Mouse (Mus musculus): ENCODE measurements around the gene Tk2.

Tk2 gene

DNA sequence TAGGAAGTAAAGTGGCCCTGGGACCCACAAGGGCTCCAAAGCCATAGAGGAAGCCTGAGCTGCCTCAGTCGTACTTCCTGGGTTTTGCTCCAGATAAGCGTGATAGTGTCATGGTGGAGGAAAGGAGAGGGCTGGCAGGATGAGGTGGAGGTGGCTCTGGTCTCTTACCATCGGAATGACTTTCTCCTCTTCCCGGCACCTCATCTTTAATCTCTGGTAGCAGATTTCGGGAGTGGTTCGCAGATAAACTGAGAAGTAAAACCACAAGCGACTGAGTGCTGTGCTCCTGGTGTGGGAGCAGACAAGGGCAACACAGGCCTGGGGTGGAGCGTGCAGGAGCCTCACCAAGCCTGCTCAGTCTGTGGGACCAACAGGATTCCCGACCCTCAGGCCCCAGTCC is 18.0 kb downstream of the Tk2 start:
- in situ Hi-C loops (cut with MboI, MseI): loop anchor here in 1 of 2 experiments (5.0 kb wide), 1 partner anchor 412 kb away; the partner anchor contains the start of gene Ciao2b

DNA sequence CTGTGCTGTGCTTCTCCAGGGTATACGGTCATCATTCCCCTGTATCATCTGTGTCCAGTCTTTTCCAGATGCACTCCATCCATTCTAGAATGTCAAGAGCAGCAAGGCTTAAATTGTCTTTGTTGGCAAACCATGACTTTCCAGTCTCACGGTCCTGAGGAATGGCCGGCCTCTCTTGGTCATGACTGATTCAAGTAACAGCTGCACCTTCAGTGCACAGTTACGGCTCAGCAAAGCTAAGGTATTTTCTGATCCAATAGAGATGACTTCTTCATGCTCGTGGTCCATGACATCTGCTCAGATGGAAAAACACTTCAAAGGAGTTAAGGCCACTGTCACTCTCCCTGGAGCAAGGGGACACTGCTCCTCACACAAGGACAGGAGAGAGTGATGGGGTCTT is 21.3 kb downstream of the Tk2 start:
- in situ Hi-C loops (cut with MboI, MseI): no loop called here

DNA sequence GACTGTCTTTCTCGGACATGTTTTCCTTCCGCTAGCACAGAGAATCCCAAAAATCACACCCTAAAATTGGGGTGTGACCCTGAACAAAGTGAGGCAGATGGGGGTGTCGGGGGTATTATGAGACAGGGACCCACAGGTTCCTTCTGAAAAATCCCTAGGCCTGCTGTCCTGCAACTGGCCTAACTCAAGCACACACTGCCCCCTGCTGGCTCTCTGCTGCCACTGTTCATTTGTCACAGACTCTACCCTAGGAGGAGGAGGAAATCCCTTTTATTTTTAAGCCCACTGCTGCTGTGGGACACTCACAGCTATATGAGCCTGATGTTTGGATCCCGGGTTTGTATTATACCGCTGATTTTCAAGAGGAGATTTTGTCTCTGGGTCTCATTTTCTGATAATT is 28.6 kb downstream of the Tk2 start:
- in situ Hi-C loops (cut with MboI, MseI): loop anchor here in 1 of 2 experiments (5.0 kb wide), 2 partner anchors 73 to 123 kb away; no protein-coding TSS in a partner anchor

DNA sequence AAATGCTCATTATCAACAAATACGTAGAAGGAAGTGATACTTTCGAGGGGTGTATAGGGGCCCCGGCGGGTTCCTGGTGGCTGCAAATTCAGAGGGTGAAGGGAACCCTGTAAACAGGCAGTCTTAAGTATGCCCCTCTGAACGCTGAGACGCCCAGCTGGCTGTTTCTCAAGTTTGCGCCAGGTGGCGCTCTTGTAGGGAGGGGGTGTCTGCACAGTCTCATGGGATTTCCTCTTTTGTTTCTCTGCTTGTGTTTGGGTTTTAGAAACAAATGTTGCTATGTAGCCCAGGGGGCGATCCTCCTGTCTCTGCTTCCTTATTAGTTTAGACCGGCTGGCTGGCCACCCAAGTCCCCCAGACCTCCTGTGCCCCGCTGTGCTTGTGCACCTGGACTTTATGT is 29.3 kb downstream of the Tk2 start:
- in situ Hi-C loops (cut with MboI, MseI): no loop called here

DNA sequence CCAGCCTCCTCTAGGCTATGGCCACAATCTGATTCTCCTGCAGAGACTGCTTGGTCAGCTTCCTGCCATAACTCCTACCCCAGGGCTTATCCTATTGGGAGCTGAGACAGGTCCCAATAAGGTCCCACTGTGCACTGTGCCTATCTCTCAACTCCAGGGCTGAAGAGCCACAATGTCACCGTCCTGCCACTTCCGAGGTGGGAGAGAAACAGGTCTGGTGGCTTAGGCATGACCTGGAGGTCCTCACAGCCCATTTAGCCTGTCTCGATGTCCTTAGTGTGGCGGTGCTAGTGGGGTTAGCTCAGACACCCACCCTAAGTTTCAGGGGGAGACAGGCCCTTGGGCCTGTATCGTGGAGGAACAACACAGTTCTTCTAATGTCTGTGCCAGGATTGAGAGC is 30.8 kb downstream of the Tk2 start:
- in situ Hi-C loops (cut with MboI, MseI): no loop called here

DNA sequence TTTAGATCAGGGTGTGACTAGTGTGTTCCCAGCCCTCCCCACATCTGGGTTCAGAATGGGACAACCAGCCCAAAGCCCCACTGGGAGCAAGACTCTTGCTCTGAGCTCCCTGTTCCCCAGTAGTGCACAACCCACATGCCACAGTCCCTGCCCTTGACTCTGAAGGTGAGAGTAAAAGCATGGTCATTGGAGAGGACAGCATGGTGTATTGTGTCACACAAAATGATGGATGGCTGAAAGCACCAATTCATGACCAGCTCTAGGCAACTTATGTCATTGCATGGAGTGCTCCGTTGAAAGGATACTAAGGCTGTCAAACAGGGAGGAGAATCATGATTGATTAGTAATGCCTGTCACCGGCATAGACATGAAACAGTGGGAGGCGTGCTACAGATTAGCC is 43.1 kb downstream of the Tk2 start:
- in situ Hi-C loops (cut with MboI, MseI): loop anchor here in 1 of 2 experiments (10.0 kb wide), 1 partner anchor 720 kb away; the partner anchor contains the start of gene Ces2e

DNA sequence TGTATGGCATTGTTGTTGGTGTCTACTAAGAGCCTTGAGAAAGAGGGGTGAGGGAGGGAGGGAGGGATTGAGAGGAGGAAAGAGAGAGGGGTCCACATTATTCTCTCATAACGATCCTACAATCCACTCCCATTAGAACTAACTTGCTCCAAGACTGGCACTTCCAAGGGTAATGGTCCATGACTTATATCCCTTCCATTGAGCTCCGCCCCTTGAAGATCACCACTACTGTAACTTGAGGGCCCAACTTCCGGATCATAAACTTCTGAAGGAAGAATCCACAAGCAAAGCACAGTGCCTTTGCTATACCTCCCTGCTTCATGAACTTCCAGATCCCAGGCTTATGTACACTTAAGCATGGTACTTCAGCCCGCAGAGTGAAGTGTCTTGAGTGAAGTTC is 46.0 kb downstream of the Tk2 start:
- in situ Hi-C loops (cut with MboI, MseI): loop anchor here in 1 of 2 experiments (10.0 kb wide), 1 partner anchor 722 kb away; the partner anchor contains the start of gene Ces2e

DNA sequence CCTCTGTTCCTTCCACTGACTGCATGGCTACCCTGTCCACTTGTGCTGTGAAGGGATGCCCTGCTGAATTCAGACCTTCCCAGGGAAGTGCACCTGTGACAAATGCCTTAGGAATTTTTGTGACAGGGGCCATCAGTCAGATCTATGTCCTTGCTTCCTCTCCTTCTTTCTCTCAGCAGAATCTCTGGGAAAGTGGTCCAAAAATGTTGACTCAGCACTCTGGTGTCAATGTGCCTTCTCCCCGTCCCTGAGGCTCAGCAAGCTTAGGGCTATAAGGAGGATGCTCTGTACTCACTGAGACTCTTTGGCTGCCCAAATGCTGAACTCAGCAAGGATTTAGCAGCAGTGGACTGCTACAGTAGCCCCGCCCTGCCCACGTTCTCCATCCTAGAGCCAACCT is 46.7 kb downstream of the Tk2 start:
- in situ Hi-C loops (cut with MboI, MseI): loop anchor here in 1 of 2 experiments (10.0 kb wide), 1 partner anchor 723 kb away; the partner anchor contains the start of gene Ces2e

DNA sequence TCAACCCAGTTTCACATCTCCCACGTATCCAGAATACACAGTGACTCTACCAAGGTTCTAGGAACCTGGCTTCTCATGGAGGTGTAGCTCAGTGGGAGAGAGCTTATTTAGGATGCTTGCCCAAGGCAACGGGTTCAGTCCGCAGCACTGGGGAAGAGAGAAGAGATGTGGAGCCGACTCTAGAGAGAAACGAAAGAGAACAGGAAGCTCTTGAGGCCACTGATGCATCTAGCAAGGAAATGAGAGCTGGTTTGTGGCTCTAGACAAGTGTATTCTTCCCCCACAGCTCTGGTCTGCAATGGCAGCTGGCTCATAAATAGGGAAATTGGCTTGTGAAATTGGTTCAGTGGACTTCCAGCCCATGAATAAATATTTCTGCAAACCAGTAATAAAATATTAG is 48.6 kb downstream of the Tk2 start:
- in situ Hi-C loops (cut with MboI, MseI): loop anchor here in 1 of 2 experiments (10.0 kb wide), 1 partner anchor 725 kb away; the partner anchor contains the start of gene Ces2e

DNA sequence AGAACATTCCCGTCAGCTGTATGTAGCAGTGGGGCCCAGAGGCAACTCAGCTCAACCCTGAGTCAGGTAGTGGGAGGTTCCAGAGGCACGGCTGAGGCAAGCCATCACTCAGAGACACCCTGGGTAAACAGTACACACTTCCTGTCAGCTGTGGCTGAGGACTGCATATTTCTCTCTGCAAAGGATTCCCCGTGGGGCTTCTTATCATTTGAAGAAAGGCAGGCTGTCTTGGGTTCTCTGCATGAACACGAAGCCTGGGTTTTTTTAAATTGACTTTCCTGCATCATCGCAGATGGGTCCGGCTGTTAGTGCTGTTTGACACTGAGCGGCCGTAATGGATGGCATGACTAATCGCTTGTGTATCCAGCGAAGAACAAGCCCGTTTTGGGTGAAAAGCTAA is 56.9 kb downstream of the Tk2 start:
- in situ Hi-C loops (cut with MboI, MseI): no loop called here

DNA sequence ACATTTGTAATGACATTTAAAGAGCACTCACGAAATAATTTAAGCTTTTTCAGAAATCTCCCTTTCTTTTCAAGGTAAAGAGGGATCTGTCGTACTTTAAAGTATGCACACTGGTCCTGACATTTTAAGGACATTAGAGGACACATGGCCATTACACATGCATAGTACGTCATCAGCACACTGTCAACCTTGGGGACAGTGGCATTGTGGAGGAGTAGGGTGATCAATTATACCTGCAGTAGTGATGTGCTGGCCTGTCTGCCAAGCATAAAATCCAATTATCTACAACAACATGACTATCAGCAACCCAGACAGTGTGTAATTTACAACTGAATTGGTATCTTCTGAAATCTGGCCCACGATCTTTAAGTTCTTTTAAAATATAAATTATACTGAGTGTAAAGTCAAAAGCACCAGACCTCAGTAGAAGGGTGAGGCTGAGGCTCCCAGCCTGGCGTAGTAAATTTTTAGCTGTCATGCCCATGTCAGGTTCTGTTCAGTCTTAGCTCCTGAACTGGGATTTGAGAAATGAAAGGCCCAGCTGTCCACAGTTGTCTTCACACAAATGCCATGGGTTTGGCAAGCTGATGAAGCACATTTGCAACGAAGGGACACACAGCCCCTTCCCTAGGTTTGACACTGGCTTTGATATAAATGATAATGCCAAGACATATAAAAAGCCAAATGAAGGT is 57.4 kb downstream of the Tk2 start:
- in situ Hi-C loops (cut with MboI, MseI): no loop called here

DNA sequence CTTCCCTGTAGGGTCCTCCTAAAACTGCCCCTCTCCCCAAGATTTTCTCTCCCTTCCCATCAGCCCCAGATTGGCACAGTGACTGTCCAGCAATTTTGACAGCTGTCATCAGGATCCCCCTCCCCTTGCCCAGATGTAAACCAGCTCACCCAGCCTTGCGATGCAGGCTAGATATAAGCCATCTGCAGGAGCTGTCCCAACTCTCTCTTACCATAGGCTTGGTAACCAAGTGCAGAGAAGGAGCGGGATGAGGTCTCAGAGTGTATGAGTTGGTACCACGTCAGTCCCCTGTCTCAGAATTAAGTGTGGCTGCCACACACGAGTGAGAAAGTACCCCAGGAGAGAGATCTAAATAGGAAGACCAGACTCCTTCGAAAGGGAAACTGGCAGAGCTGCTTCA is 59.9 kb downstream of the Tk2 start:
- in situ Hi-C loops (cut with MboI, MseI): no loop called here

DNA sequence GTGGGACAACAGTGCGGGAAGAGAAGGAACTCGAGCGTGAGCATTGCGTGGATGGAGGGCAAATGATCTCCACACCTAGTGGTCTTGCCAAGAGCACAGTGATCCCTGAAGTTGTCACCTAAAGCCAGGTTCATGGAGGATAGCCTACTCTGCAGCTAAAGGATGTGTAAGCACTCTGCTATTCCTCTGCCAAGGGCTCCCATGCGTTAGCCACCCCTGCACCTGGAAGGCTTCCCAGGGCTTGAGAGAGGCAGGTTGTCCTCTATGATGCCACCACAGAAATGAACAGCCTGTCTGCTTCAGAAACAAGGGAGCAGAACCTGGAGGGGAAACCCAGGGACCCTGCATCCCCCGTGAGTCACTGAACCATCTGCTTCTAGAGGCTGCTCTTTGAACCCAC is 60.7 kb downstream of the Tk2 start:
- in situ Hi-C loops (cut with MboI, MseI): no loop called here

DNA sequence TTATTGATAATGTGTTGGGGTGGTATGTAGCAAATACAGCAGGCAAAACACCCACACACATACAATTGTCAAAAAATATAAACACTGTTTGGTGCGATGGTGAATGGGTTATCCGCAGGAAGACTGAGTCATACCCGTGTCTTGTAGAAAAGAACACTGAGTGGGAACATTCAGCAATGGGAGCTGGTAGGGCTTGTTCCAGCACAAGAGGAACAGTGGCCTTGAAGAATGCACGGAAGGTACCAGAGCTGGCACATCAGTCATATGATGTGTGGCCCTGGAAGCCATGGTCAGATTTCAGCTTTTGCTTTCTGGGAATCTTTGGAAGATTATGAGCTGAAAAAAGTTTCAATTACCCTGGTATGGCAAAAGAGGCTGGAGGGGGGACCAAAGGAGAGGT is 61.5 kb downstream of the Tk2 start:
- in situ Hi-C loops (cut with MboI, MseI): no loop called here

DNA sequence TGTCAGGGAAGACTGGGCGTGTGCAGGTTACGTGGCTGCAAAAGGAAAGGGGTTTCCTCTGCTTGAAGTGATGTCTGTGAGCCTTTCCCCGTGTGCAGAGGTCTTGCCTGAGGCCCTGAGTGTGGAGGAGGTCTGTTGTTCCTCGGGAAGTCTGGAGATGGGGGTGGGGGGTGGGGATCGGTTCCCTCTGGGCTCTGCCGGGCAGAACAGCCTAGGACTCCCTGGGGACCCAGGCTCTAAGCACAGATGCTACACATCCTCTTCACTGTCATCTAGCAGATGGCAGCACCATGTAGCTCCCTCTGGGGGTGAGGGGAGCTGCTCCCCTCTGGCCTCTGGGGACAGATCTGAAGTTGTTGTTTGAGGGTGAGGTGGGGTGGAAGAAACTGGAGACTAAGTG is 63.5 kb downstream of the Tk2 start:
- in situ Hi-C loops (cut with MboI, MseI): no loop called here

DNA sequence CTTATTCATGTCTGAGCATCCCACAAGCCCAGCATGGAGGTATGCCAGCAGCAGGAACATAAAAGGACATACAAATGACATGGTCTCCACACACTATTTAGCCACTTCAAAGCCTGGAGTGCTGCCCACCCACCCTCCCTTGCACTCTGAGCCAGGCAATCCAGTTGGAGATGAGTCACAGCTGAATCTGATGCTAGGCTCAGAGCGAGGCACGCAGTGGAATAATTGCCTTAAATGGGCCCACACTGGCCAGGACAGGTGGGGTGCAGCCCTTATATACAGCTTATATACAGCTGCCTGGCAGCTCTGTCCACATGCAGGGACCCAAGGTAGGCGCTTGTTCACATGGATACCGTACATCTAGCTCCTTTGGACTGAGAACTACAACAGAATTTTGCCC is 71.3 kb downstream of the Tk2 start:
- in situ Hi-C loops (cut with MboI, MseI): loop anchor here in 1 of 2 experiments (5.0 kb wide), 1 partner anchor 35 kb away; no protein-coding TSS in a partner anchor

All from T-helper 17 cell (primary cell).